9 mouse cellular contexts compared by ENCODE assay signal in the genomic region with DNA sequence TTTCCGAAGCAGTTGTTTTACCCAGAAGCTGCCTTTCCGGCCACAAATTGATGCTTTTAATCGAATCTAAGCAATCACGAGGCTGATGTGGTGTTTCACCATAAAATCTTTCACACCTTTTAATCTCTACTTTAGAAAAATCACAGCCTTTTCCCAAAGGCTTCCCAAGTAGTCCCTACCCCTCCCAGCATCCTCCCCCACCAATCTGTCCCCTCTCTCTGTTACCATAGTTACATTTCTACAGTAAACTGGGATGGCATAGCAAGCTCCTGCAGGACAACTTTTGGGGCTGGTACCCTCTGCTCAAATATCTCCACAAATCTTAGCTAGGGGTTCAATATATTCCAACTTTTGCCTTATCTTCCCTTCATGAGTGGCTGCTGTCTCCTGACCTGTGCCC.
"Had no signal": no experiment of that assay in that cellular context is flagged by ENCODE, and none has a peak within 500 bp of the region (broad histone marks: within the 10 kb centered on the region; RNA-seq: fewer than 3 reads in every experiment).

No protein-coding gene starts in this region.

- H3K36me3 ChIP-seq: limb, embryonic 15.5 days; liver, embryonic 12.5 days; midbrain, embryonic 10.5 days; neural tube, embryonic 15.5 days had no signal

- H3K27me3 ChIP-seq: limb, embryonic 15.5 days; liver, embryonic 12.5 days; neural tube, embryonic 15.5 days had no signal

- H3K9me3 ChIP-seq: limb, embryonic 15.5 days; liver, embryonic 12.5 days; neural tube, embryonic 15.5 days had no signal

- H3K27ac ChIP-seq: limb, embryonic 15.5 days; liver, embryonic 12.5 days; midbrain, embryonic 10.5 days; neural tube, embryonic 15.5 days had no signal

- H3K4me3 ChIP-seq: limb, embryonic 15.5 days; liver, embryonic 12.5 days; midbrain, embryonic 10.5 days; myocyte; neural tube, embryonic 15.5 days had no signal

- H3K4me1 ChIP-seq: limb, embryonic 15.5 days; liver, embryonic 12.5 days; midbrain, embryonic 10.5 days; neural tube, embryonic 15.5 days had no signal

- DNase-seq: kidney, postnatal 36 days; lung, embryonic 14.5 days; lung, postnatal 4 days; thymus, postnatal 4 days had no signal
